Mouse (Mus musculus) CD4-positive naive resting alpha-beta T cell, adult 57 days (primary cell): Measurements from ENCODE around the gene Vmn1r230. TPM values are rescaled to one million over a fixed set of nuclear protein-coding genes. Genes with fewer than 3 reads are reported as not detected.

Source experiments
- total RNA-seq: library from RNA; stranded (reverse); gene quantifications from one replicate; pipeline ENCODE4 v1.2.4, GENCODE M21; 2023

Vmn1r230 gene
- not detected for total RNA-seq

GRCm38 (mm10) chr17:20840144-20840543 lies at the start of gene Vmn1r230:
Gene Vmn1r230, plus strand, starts transcription at chr17:20840444.

GRCm38 (mm10) chr17:20811255-20811654 lies 29.0 kb upstream of the Vmn1r230 start, which contains the start of gene Vmn1r229:
Gene Vmn1r229, plus strand, starts transcription at chr17:20811555.

Other genes with a start within 250 kb of the Vmn1r230 start
- not detected for gene Vmn2r110, start 244.0 kb upstream of the Vmn1r230 start, total RNA-seq
- gene Fpr-rs3, start 215.6 kb upstream of the Vmn1r230 start, total RNA-seq = not detected
- gene Vmn1r226, start 157.6 kb upstream of the Vmn1r230 start, total RNA-seq = not detected
- not detected for gene Vmn1r227, start 110.6 kb upstream of the Vmn1r230 start, total RNA-seq
- gene Vmn1r228, start 54.3 kb upstream of the Vmn1r230 start, total RNA-seq = not detected
- gene Vmn1r229, start 28.9 kb upstream of the Vmn1r230 start, total RNA-seq = not detected
- not detected for gene Vmn1r231, start 64.6 kb downstream of the Vmn1r230 start, total RNA-seq
- not detected for gene Vmn1r232, start 79.3 kb downstream of the Vmn1r230 start, total RNA-seq
- 286 TPM for gene Ppp2r1a, start 104.9 kb downstream of the Vmn1r230 start, total RNA-seq
- not detected for gene Vmn1r233, start 156.0 kb downstream of the Vmn1r230 start, total RNA-seq
- 15.0 TPM for gene Zfp160, start 168.5 kb downstream of the Vmn1r230 start, total RNA-seq